Mouse (Mus musculus) T-helper 1 cell (primary cell): ENCODE results near the gene Tmem185a.
"Not testable (repeated sequence)": the region's sequence is repeated elsewhere in the genome, so short reads cannot be mapped to it uniquely, and the experiment has no call there.

ENCODE experiments used
- in situ Hi-C: fragments of 300-600 bp; cut with MboI, MseI; formaldehyde crosslinking; loops from one replicate; pipeline ENCODE4 v1.15.1; 2025; ENCODE audit warnings: high pct_unique_total_duplicates

Tmem185a gene

DNA sequence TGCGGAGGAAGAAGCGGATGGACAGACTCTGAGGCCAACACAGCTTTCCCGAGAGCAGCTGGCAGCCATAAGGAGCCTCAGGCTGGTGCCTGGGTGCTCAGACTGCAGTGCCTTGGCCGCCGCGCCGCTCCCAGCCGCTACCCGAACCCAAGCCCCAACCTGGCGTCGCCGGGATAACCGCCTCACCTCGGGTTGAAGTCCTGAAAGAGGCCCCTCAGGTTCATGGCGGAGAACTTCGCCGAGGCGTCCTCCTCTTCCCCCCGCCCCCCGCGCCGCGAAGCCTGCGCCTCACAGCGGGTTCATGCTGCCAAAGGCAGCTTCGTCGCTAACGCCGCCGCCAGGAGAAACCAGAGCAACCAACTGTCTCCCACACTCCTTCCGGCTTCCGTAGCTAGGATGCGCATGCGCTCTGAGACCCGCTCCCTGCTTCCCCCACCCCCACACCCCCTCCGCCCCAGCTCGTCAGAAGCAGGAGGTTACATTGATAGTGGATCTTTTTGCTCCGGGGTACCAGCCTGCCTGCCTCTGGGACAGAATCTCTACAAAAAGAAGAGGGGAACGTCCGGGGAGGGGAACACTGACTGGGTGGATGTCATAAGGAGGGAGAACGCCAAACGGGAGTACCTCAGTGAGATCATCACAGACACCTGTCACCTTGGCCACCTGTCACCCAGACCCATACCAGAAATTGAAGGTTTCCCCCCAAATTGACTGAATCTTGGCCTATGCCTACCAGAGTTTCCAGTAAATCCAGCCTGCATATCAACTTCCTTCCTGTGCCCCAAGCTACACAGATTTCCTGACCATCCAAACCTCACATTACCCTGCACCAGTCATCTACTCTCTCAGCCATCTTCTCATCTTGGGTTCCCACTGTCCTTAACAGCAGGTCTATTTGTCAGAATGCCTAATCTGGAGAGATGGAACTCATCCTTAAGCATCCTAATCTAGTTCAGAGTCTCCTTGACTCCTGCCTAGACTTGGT lies at the start of gene Tmem185a:
TSS of gene Tmem185a (minus strand) at position 389 of the 985 bp plus-strand sequence.
- in situ Hi-C loops, result no loop called here

DNA sequence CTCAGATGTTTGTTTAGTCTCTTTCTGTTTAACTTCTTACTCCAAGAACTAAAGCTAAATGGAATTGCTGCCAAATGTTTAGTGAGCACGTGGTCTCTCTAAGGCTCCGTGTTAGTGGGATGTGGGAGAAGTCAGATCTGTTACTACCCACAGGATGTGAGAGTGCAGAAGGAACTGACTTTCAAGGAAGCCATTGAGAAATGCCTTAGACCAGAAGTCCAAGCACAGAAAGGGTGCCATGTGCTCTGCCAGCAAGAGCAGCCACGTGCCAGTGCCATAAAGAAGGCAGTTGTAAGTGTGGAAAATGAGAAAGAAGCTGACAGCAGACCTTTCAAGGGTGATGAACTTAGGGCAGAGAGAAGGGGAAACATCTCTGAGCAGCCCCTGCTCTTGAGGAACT lies 37.4 kb upstream of the Tmem185a start:
- in situ Hi-C loops, result not testable (repeated sequence)

DNA sequence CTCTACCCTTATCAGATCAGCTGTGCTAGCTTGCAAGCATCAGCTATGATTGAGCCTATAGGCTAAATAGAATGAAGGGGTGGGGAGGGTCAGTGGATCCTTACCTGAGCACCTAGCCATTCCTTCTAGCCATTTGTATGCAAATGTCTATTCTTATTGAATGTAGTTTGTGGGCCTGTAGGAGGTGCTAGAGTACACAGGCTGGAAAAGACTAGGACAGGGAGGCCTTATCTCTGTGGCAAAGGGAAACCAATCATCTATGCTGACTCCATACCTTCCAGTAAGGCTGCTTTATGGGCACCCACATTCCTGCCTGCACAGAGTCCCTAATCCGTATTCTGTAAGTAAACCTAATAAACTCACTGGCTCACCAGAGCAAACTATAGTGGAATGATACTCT lies 10.3 kb upstream of the Tmem185a start:
- in situ Hi-C loops, result not testable (repeated sequence)

DNA sequence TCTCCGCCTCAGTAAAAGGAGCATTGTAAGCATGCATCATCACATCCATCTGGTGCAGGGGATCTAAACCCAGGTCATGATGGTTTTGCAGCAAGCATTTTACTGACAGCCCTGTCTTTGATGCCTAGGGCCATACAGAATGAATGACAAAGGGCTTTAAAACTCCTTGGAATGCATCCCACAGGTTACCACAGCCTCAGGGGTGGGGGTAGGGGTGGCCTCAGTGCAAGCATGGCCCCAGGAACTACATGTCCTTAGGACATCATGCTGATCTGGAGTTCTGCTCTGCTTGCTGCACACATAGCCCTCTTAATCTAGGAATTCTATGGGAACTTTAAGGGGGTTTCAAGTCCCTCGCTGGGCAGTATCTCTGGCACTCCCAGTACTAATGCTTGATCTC lies 5.2 kb upstream of the Tmem185a start:
- in situ Hi-C loops, result no loop called here

GRCm38 (mm10) chrX:70478701-70479100 lies 1.7 kb upstream of the Tmem185a start:
- in situ Hi-C loops, result no loop called here

DNA sequence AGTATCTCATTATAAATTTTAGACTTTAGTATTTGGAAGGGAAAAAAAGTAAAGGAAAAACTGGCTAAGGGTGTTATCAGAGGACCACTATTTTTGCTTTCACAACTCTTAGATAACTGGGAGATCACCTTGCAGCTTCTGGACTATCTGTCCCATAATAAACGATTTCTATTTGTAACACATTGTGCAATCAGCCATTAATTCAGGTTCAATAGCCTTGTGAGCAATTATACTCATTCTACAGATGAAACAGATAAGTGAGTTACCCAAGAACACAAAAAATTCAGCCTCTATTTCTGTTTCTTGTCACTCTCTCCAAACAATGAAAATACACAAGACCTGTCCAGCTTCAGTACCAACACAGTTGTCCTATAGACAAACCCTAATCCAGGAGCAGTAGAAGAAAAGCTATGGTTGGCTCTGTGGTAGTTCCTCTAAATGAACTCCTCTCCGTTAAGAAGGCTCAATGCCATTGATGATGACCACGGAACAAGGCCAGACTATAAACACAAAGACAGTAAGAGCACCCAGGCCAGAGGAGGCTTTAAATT lies 1.7 kb downstream of the Tmem185a start:
- in situ Hi-C loops, result no loop called here

- in situ Hi-C loops, result no loop called here
These were observed 10.1 kb downstream of the Tmem185a start for GRCm38 (mm10) chrX:70466897-70467296.

DNA sequence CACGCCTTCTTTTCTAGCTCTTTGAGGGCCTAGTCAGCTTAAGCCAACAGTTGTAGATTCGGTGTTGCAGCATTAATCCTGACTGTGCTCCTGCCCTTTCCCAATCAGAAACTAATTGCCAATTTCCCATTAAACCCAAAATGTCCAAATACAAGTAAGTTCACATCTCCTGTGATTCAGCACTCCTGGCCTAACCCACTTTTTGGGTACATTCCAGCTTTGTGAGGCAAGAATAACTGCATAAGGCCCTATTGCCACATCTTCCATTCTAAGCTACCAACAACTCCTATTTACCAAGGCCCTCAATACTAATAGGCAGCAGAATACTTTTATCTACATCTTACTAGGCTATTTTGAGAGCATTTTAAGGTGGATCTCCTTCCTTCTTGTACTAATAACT lies 11.5 kb downstream of the Tmem185a start:
- in situ Hi-C loops, result no loop called here

- in situ Hi-C loops, result no loop called here
These were observed 13.4 kb downstream of the Tmem185a start for GRCm38 (mm10) chrX:70463621-70464020.

- in situ Hi-C loops, result not testable (repeated sequence)
These were observed 24.6 kb downstream of the Tmem185a start for GRCm38 (mm10) chrX:70452359-70452758.

GRCm38 (mm10) chrX:70425473-70425872 lies 51.5 kb downstream of the Tmem185a start:
- in situ Hi-C loops, result not testable (repeated sequence)
